Mouse (Mus musculus): ENCODE measurements around the gene Slc7a11.

Slc7a11 gene

GRCm38 (mm10) chr3:50304137-50304536 is 139.3 kb downstream of the Slc7a11 start:
- DNase-seq (ENCODE audit: low spot score) = no peak

- no peak for DNase-seq (ENCODE audit: low spot score)
Measured at GRCm38 (mm10) chr3:50302648-50303047, 140.8 kb downstream of the Slc7a11 start.

DNA sequence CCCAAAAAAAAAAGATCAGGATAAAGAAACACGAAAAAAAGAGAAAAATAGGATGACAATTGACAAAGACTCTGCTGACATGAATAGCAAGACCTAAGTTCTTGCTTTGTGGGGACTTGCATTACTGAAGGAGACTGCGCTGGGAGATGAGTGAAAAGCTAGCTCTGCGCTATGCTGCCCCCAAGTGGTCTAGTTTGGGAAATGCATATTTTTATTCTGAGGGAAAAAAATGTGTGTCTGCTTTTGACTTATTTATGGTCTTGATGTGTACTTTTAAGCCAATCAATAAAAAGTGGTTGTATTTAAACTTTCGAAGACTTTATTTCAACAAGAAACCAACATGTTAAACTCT is 142.5 kb downstream of the Slc7a11 start:
- DNase-seq (ENCODE audit: low spot score) = peak; percentile 21

DNA sequence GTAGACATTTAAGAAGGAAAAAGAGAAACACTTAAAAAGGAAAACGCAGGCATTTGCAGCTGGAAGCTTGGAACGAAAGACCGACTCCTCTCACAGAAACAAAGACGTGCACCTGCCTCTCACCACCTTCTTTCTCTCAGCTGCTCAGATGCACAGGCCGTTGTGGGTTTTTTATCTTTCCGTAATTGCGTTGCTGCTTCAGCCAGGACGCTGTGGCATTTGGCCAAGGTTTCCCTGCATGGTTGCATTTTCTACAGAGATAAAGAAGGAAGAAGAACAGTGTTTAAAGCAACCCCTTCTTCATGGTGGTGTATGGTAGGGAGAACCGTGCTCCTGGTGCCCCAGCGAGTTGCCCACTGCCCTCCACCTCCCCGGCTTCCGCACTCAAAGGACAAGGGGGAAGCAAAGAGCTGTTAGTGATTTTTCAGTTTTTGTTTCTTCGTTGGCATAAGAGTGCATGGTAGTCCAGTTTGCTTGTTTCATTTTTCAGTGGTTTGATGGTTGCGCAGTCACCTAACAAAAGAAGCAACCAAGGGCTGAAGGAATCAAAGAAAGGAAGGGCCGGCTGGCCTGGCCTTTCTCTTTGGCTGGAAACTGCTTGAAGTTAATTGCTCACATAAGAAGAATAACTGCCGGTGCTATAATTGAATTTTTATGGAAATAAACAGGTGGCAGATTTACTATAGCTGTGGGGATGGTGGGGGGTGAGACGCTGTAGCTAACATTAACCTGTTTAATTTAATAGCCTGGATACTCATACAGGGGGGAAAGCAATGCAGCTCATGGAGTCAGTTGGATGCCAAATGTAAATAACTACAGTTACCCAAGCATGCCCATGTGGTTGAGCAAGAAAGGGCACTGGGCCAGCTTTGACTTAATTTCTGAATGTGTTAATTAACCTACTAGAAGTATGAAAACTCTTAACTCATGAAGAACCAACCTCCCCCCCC is 143.1 kb downstream of the Slc7a11 start:
- peak; percentile 6 for DNase-seq (ENCODE audit: low spot score)

DNA sequence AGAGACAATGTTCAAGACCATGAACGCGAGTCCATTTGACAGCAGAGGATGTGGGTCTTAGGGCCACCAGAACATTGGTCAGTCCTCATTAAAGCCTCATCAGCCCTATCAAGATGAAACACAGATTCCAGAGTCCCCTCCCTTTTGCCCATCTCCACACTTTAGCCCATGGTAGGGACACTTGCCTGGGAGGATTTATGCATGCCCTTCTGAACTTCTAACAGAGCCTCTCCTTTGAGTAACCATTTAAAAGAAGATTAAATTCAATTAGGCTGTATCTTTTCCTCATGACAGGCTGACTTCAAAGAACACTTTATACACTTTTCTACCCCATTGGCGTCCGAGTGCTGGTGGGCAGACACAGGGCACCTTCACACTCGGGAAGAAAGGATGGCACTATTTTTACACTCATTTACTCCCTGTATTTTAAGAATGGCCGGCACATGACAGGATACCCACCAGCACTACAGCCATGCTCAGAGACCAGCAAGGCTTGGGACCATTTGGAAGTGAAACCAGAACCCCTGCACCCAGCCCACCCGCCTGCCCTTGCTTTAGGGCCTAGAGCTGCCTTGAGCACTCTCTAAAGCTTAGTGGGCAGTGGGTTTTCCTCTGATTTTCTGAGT is 144.9 kb downstream of the Slc7a11 start:
- DNase-seq (ENCODE audit: low spot score) = no peak

- no peak for DNase-seq (ENCODE audit: low spot score)
Measured at GRCm38 (mm10) chr3:50296956-50297355, 146.5 kb downstream of the Slc7a11 start.

DNA sequence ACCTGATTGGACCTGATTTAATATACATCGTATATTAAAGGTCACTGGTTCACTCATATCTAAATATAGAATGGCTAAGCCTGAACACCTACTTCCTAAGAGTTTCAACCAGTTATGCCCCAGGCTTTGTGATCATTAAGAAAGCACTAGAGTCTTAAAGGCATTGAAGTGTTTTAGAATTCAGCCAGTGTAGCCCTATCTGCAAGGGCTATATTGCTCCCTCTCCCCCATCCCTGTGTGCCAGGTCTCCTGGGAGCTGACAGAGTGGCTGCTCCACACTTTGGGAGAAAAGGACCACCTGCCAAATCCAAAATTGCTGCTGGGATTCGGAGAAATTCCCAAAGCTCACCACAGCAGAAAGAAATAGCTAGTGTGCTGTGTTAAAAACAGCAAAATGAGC is 168.4 kb downstream of the Slc7a11 start:
- DNase-seq (ENCODE audit: low spot score) = no peak

GRCm38 (mm10) chr3:50272222-50272621 is 171.2 kb downstream of the Slc7a11 start:
- no peak for DNase-seq (ENCODE audit: low spot score)

GRCm38 (mm10) chr3:50269680-50270079 is 173.7 kb downstream of the Slc7a11 start:
- DNase-seq (ENCODE audit: low spot score) = no peak

- no peak for DNase-seq (ENCODE audit: low spot score)
Measured at GRCm38 (mm10) chr3:50262547-50263087, 180.8 kb downstream of the Slc7a11 start.

DNA sequence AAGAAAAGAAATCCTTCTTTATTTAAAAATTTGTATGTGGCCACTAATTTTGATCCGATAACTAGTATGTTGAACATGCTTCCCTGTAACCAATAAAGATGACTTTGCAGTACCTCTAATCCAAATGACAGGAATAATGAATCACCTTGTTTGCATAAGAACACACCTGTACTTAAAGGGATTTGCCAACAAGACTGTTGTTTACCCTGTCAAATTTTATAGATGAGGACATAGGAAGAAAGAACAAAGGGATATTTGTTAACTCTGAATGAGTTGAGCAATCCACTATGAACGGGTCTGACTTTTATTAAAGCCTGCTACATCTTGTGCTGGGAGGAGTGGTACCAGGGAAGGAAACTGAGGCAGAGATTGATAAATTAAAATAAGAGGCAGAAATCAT is 181.3 kb downstream of the Slc7a11 start:
- no peak for DNase-seq (ENCODE audit: low spot score)

DNA sequence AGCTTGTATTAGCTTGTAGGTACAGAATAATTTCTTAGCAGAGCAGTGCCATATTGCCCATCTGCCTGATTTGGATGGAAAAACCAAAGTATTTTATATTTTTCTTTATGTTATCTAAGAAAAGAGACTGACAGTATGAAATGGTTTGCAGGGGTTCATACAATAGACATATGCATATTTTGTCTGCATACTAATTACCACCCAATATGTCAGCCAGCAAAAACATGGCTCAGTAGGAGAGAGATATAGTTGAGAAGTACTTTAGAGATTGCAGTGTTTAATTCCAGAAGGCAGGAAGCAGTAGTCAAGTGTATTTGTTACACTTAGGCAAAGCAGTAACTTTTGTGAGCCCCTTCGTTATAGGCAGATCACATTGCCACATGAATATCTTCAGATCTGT is 182.7 kb downstream of the Slc7a11 start:
- DNase-seq (ENCODE audit: low spot score) = no peak

DNA sequence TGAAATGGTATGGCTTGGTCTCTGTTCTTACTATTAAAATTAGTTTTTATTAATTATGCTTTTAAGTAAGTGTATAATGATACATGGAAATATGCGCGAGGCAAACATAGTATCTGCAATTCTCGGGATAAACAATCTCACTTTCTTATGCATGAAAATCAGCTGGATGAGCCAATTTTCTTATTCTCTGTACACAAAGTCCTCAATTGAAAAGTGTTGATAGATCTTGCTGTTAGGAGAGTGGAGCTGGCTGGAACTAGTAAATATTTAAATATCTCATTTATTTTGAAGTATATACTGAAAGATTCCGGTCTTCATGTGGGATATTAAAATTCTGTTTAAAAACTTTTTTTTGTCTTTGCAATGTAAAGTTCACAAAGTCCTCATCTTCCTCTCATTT is 184.6 kb downstream of the Slc7a11 start:
- no peak for DNase-seq (ENCODE audit: low spot score)

DNA sequence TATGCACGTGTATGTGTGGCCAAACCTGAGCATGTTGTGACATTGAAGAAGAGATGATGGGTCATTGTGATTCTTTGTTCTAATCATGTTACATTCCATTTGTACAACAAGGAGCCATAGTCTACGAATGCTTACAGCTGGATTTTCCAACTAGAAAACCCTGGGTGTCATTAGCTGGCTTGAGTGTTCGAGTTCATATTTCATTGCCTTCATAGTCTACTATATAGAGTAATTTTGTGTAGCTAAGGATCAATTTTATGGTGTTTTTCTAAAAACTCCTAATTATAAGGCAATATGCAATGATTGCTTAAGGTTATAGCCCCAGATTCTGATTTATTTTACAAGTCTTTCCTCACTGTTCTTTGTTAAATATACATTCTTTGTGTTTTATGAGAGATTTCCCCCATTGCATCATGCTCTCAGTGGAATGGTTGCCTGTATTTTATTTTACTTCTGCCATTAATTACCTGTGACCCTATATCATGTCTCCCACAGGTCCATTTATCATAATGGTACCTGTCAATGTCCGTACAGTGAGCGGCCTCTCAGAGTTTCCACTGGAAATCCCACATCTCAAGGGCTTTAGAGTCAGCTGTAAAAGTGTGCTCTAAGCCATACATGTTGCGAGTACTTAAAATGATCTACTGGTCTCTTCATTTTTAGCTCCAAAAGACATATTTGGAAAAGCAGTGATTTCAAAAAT is 193.7 kb downstream of the Slc7a11 start:
- DNase-seq (ENCODE audit: low spot score) = no peak

DNA sequence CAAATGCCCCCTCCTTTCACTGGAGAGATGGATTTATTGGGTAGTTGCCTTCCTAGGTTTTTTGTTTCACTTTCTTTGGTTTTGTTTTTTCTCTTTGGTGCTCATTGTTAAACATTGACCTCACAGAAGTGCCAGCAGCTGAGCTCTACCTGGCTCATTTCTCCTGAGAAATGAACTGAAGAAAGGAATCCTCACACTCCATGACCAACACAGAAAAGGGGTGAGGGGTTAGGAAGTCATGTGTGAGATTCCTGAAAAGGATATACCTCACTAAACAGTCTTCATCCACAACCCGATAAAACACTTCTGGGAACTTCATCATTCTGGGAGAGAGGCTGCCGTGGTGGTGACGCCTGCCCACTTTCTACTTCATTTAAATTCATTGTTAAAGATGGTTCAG is 207.4 kb downstream of the Slc7a11 start:
- DNase-seq (ENCODE audit: low spot score) = no peak

DNA sequence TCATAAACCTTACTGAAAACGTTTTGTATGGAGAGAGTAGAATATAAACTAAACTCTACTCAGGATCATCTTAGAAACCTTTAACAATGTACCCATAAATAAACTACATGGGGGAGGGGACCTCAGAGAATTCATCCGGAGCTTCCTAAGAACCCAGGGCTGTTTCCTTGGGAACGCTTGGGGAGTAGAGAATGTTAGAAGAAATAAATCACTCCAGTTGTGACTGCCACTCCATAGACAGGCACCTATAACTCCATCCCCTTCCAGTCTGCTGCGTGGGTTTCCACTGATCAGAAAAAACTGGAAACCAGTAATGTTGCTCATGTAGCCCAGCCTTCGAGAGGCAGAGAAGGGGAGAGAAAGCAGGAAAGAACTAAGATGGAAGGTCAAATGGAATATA is 210.3 kb downstream of the Slc7a11 start:
- DNase-seq (ENCODE audit: low spot score) = no peak

- DNase-seq (ENCODE audit: low spot score) = no peak
Measured at GRCm38 (mm10) chr3:50224390-50225114, 218.9 kb downstream of the Slc7a11 start.

- no peak for DNase-seq (ENCODE audit: low spot score)
Measured at GRCm38 (mm10) chr3:50220454-50220853, 223.0 kb downstream of the Slc7a11 start.

- no peak for DNase-seq (ENCODE audit: low spot score)
Measured at GRCm38 (mm10) chr3:50186369-50186768, 257.0 kb downstream of the Slc7a11 start.

- no peak for DNase-seq (ENCODE audit: low spot score)
Measured at GRCm38 (mm10) chr3:50185879-50186278, 257.5 kb downstream of the Slc7a11 start.

- no peak for DNase-seq (ENCODE audit: low spot score)
Measured at GRCm38 (mm10) chr3:50160756-50161155, 282.7 kb downstream of the Slc7a11 start.

- no peak for DNase-seq (ENCODE audit: low spot score)
Measured at GRCm38 (mm10) chr3:50144144-50144543, 299.3 kb downstream of the Slc7a11 start.
